Mouse (Mus musculus) midbrain, embryonic 16.5 days (tissue): ENCODE results near the gene Lin37. TPM values are rescaled to one million over a fixed set of nuclear protein-coding genes. Genes with fewer than 3 reads are reported as not detected.

Source experiments
- ATAC-seq: fragments of 200-750 bp; cut with Nextera tagmentation; 2 replicates; pipeline ENCODE4 v1.8.0; 2017; ENCODE audit warnings: moderate TSS enrichment
- H3K27ac ChIP-seq: fragments of 300-500 bp; sonication (generic); 2 replicates; pipeline ENCODE4 v1.5.1; 2014; ENCODE audit warnings: mild to moderate bottlenecking, low read length, mixed read lengths
- H3K27me3 ChIP-seq: fragments of 300-500 bp; sonication (generic); 2 replicates; pipeline ENCODE4 v1.6.1; 2014; ENCODE audit warnings: low read depth, low read length, mixed read lengths; ENCODE audit not compliant: control insufficient read depth, insufficient read depth
- H3K36me3 ChIP-seq: fragments of 300-500 bp; sonication (generic); 2 replicates; pipeline ENCODE4 v1.6.1; 2014; ENCODE audit warnings: mild to moderate bottlenecking, low read length, moderate library complexity, mixed read lengths; ENCODE audit not compliant: control insufficient read depth, insufficient read depth
- H3K4me1 ChIP-seq: fragments of 300-500 bp; sonication (generic); 2 replicates; pipeline ENCODE4 v1.6.1; 2014; ENCODE audit warnings: mild to moderate bottlenecking, low read length, mixed read lengths; ENCODE audit not compliant: control insufficient read depth, insufficient read depth
- H3K4me2 ChIP-seq: fragments of 300-500 bp; sonication (generic); 2 replicates; pipeline ENCODE4 v1.6.1; 2014; ENCODE audit warnings: mild to moderate bottlenecking, low read length, mixed read lengths
- H3K4me3 ChIP-seq: fragments of 300-500 bp; sonication (generic); 2 replicates; pipeline ENCODE4 v1.5.1; 2014; ENCODE audit warnings: low read depth, mild to moderate bottlenecking, low read length, moderate library complexity, mixed read lengths
- H3K9ac ChIP-seq: fragments of 300-500 bp; sonication (generic); 2 replicates; pipeline ENCODE4 v1.6.1; 2014; ENCODE audit warnings: low read depth, low read length, mixed read lengths
- H3K9me3 ChIP-seq: fragments of 300-500 bp; sonication (generic); replicated peaks from 2 replicates; pipeline ENCODE4 v1.6.1; 2014; ENCODE audit warnings: mild to moderate bottlenecking, low read length, mixed read lengths; ENCODE audit not compliant: control insufficient read depth, poor library complexity, severe bottlenecking
- WGBS: fragments of 180-500 bp; shearing (Covaris S2); extraction: QIAGEN DNeasy Blood & Tissue Kit; methylation state at CpG from one replicate; pipeline ENCODE4 v1.1.7; 2014; 5-methylcytosine and 5-hydroxymethylcytosine counted together
- polyA plus RNA-seq: library from polyadenylated mRNA; unstranded; fragments of >200 nt; fragmentation: Nextera tagmentation; extraction: Ambion mirVana; gene quantifications from 2 replicates; pipeline ENCODE4 v1.2.1, GENCODE M21; 2015

The Lin37 gene
- polyA plus RNA-seq, 1 experiment from 2014 or later: 52.1 TPM

DNA sequence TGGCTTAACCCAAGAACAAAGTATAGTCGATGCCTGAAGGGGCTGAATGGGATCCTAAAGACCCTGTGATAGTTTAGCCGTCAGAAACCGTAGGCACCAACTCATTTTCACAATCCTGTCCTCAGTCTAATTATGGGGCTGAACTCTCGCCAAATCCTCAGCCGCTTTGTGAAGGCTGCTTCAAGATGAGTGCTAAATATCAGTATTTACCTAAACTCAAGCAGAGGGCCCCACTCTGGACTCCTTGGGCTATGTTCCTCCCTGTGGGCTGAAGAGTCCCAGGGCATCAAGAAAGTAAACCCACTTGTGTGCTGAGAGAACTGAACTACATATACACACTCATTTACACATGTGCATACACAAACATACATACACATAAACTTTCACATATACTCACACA, 37.2 kb upstream of the Lin37 start:
- ATAC-seq: no peak
- Histone ChIP-seq H3K27me3 (no peaks in the 10 kb centered on the region), H3K27ac (no peak overlapping the region), H3K4me3 (no peak overlapping the region), H3K9me3 (no peaks in the 10 kb centered on the region), H3K4me1 (peaks cover 4% of the 10 kb centered on the region; the same call in 1 of the 2 replicates), H3K36me3 (no peaks in the 10 kb centered on the region), H3K4me2 (no peak overlapping the region), H3K9ac (no peak overlapping the region)
- WGBS: 69% methylated on average over 5 of the region's 5 CpGs

GRCm38 (mm10) chr7:30596093-30596492, 36.5 kb upstream of the Lin37 start:
- WGBS: 86% methylated on average over 5 of the region's 5 CpGs

GRCm38 (mm10) chr7:30594510-30595024, 34.9 kb upstream of the Lin37 start:
- WGBS: 59% methylated on average over 4 of the region's 4 CpGs
- peaks cover 6% of the 10 kb centered on the region for H3K4me1 ChIP-seq
- ATAC-seq: no peak

More at GRCm38 (mm10) chr7:30596093-30596492, 36.5 kb upstream of the Lin37 start:
- ATAC-seq: no peak
- Histone ChIP-seq H3K9ac (no peak overlapping the region), H3K27me3 (no peaks in the 10 kb centered on the region), H3K4me3 (no peak overlapping the region), H3K27ac (no peak overlapping the region), H3K36me3 (no peaks in the 10 kb centered on the region), H3K4me1 (peaks cover 4% of the 10 kb centered on the region; the same call in 1 of the 2 replicates), H3K4me2 (no peak overlapping the region), H3K9me3 (no peaks in the 10 kb centered on the region)

DNA sequence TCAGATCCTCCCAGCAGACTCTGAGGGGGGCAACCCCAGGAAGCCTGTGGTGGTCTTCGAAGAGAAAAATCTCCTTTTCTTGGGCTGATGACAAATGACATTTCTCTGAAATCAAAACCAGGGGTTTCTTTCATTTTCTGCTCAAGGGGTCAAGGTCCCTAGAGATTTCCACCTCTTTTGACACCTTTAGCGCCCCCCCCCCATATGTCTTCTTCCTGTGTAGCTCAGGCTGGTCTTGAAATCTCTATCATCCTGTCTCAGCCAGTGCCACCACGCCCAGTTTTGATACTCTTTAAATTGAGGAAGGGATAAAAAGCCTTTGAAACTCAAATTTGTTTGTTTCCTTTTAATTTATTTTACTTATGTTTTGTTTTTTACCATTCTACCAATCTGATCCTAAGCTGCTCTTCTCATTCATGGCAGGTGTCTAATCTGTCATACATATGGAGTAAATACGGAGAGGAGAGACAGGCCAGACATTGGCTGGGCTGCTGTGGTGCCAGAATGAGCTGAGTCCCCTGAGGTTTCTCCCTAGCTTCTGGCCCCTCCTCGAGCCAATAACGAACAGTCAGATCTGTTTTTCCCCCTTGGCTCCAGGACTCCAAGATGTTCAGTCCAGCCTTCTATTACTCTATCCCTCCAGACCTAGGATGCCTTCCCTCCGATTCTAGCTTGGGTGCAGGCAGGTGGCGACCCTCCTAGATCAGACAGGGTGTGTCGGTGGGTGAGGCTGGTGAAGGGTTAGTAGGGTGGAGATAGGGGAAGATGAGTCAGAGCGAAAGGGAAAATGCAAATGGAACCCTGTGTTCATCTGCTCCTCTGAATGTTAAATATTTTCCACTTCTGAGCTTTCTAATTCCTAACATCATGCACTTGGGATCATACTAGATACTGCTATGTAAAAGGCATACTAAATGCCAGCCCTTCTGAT, 34.2 kb upstream of the Lin37 start:
- 65% methylated on average over 10 of the region's 10 CpGs for WGBS
- H3K36me3 ChIP-seq: no peaks in the 10 kb centered on the region
- no peak overlapping the region for H3K9ac ChIP-seq
- ATAC-seq: no peak
- H3K27ac ChIP-seq: no peak overlapping the region
- H3K4me2 ChIP-seq: no peak overlapping the region
- peaks cover 5% of the 10 kb centered on the region for H3K4me1 ChIP-seq
- no peak overlapping the region for H3K4me3 ChIP-seq
- H3K27me3 ChIP-seq: no peaks in the 10 kb centered on the region
- H3K9me3 ChIP-seq: no peaks in the 10 kb centered on the region

More at GRCm38 (mm10) chr7:30594510-30595024, 34.9 kb upstream of the Lin37 start:
- no peaks in the 10 kb centered on the region for H3K9me3 ChIP-seq
- no peak overlapping the region for H3K9ac ChIP-seq
- no peaks in the 10 kb centered on the region for H3K36me3 ChIP-seq
- H3K4me2 ChIP-seq: no peak overlapping the region
- no peak overlapping the region for H3K27ac ChIP-seq
- H3K4me3 ChIP-seq: no peak overlapping the region
- H3K27me3 ChIP-seq: no peaks in the 10 kb centered on the region

DNA sequence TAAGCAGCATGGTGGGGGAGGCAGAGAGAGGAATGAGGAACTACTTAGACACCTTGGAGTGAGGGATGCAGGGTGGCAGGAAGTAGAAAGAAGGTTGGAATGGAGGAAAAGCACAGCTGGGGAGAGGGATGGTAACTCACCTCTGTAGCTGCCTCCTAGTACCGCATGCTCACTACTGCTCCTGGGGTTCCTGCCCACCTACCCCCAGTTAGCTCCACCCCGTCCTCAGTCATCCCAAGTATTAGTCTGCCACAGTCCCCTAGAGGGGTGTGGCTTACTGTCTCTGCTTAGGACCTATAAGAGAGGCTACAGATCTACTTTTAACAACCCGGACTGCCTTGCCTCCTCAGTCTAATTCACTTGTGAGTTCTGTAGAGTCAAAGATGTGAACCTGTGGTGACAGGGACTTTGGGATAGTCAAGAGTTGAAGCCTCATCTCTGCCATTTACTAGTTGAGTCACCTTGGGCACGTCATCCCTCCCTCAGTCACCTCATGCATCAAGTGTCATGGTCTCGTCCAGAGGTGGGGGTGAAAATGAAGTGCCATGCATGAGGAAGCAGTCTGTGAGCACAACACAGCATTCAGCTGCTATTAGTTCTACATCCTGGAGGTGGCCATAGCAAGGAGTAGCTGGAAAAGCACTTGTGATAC, 33.3 kb upstream of the Lin37 start:
- no peaks in the 10 kb centered on the region for H3K9me3 ChIP-seq
- no peak for ATAC-seq
- H3K36me3 ChIP-seq: no peaks in the 10 kb centered on the region
- peaks cover 5% of the 10 kb centered on the region for H3K4me1 ChIP-seq
- H3K4me3 ChIP-seq: no peak overlapping the region
- H3K27me3 ChIP-seq: no peaks in the 10 kb centered on the region
- no peak overlapping the region for H3K9ac ChIP-seq
- H3K4me2 ChIP-seq: no peak overlapping the region
- 58% methylated on average over 5 of the region's 5 CpGs for WGBS
- H3K27ac ChIP-seq: no peak overlapping the region

GRCm38 (mm10) chr7:30591605-30591951, 31.9 kb upstream of the Lin37 start:
- Histone ChIP-seq H3K4me2 (no peak overlapping the region), H3K27ac (no peak overlapping the region), H3K36me3 (no peaks in the 10 kb centered on the region), H3K4me3 (no peak overlapping the region), H3K9me3 (no peaks in the 10 kb centered on the region), H3K9ac (no peak overlapping the region), H3K4me1 (peaks cover 16% of the 10 kb centered on the region), H3K27me3 (no peaks in the 10 kb centered on the region)
- no peak for ATAC-seq
- 15% methylated on average over 4 of the region's 4 CpGs for WGBS

DNA sequence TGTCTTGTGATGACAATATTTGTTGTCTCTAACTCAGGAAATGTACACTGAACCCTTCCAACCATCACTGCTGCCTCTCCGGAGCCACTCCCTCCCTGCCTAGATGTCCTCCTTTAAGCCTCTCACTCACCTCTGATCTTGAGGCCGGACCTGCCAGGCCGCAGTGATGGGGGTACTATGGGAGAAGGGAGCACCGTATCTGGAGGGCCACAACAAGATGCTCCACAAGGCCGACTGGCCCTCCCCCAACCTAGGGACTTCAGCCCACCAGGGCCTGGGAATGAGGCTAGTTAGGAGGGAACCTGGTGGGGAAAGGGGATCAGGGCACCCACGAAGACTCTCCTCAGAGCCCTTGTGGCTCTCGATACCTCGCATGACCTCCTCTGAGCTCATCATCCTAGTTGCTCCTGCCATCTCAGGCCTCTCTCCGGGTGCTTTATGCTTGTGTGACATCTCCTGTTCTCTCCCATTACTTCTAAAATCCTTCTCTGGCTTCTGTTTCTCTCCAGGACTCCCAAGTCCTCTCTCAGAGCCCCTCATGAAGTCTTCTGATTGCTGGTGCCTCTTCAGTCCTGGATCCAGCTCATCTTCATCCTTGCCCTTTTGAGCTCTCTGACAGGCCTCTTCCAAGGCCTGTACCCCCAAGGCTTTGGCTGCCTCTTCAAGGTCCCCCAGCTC, 31.4 kb upstream of the Lin37 start:
- H3K27me3 ChIP-seq: no peaks in the 10 kb centered on the region
- 0 out of 2 replicates have a peak, but pooled peaks cover 3% of the 10 kb centered on the region for H3K36me3 ChIP-seq
- H3K9ac ChIP-seq: no peak overlapping the region
- WGBS: 80% methylated on average over 9 of the region's 9 CpGs
- no peak for ATAC-seq
- no peak overlapping the region for H3K27ac ChIP-seq
- no peaks in the 10 kb centered on the region for H3K9me3 ChIP-seq
- H3K4me3 ChIP-seq: no peak overlapping the region
- peaks cover 16% of the 10 kb centered on the region for H3K4me1 ChIP-seq
- no peak overlapping the region for H3K4me2 ChIP-seq

DNA sequence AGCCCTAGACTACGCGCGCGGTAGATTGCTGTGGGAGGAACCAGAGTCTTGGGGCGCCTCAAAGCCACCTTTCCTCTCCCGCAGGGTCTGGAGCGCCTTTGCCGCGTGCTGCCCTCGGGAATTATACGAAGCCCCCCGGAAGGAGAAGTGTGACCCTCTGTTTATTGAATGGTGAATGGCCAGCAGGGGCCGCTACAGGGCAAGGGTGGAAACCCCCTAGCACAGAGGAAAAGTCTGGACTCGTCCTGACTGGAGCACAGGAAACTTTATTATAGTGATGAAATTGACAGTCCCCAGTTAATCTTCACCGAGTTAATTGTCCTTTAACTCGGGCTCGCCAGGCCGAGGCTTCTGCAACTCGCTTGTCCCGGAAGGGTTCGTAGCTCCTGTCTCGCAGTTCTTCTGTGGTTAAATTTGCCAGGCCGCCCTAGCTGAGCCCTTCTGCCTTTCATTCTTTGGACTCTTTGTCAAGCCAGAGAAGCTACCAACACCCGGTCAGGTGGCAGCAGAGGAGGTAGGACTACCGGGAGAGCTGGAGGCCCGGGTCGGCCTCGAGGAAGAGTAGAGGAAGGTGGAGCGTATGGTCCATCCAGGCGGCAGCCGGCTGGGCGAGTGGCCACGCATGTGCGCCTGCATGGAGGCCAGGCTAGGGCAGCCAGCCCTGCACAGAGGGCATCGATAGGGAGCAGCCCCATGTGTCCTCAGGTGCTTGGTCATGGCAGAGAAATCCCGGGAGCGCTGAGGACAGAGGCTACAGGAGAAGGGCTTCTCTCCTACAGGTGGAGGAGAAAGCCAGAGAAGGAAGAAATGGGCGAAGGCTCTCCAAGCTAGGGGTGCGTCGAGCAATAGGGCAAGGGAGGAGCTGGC, 30.0 kb upstream of the Lin37 start:
- peak overlapping the region; percentile 94 for H3K9ac ChIP-seq
- peak; percentile 74 for ATAC-seq
- H3K4me3 ChIP-seq: peak overlapping the region; percentile 94
- H3K27me3 ChIP-seq: no peaks in the 10 kb centered on the region
- 29% methylated on average over 40 of the region's 40 CpGs for WGBS
- H3K4me1 ChIP-seq: peaks cover 16% of the 10 kb centered on the region
- H3K9me3 ChIP-seq: no peaks in the 10 kb centered on the region
- H3K27ac ChIP-seq: peak overlapping the region; percentile 93
- peak overlapping the region; percentile 66 for H3K4me2 ChIP-seq
- H3K36me3 ChIP-seq: peaks cover 11% of the 10 kb centered on the region; the same call in 1 of the 2 replicates
